Mouse (Mus musculus) T-helper 2 cell (primary cell): ENCODE results near the gene Rnf214.
"Not testable (repeated sequence)": the region's sequence is repeated elsewhere in the genome, so short reads cannot be mapped to it uniquely, and the experiment has no call there.

Source experiments
- in situ Hi-C: fragments of 300-600 bp; cut with MboI, MseI; formaldehyde crosslinking; loops from one replicate; pipeline ENCODE4 v1.15.1; 2025; ENCODE audit warnings: high pct_unique_total_duplicates

Gene Rnf214

GRCm38 (mm10) chr9:45851330-45851729 lies 55.4 kb downstream of the Rnf214 start:
- in situ Hi-C loops: no loop called here

GRCm38 (mm10) chr9:45850528-45851155 lies 56.1 kb downstream of the Rnf214 start:
- in situ Hi-C loops: no loop called here

DNA sequence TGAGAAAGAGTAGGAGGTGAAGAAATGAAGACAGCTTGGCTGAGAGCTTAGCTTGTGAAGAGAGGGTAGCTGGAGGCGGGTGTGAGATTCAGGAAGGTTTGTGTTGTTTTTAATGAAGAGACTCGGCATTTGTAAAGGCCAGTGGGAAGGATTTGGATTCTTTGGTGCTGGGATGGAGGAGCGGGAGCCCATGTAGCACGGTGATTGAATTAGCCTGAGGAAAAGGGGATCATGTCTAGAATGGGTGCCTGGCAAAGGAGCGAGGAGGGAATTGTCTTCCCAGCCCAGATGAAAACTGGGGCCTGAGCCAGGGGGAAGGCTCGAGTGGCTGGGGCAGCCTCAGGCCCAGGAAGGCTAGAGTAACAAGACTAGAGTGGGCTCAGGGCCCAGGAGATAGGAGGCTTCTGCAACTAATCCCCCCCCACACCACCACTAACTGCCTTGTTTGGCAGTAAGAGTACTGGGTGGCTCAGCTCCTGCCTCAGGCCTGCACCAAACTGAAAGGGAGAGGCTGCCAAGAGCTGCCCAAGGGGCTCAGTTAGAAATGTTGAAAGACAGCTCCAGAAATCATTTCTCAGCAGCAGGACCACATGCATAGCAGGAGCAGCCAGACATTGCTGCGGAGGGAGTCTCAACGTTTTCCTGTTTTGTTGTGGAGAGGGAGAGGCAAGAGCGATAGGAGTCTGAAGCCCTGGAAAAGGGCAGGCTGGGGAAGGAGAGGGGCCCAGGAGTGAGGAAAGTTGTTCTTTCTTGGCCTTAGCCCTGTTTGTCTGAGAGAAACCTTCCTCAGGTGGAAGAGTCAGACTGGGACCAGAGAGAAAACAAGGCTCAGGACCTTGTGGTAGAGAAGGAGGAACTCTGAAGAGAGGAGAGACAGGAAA lies 56.9 kb downstream of the Rnf214 start:
- in situ Hi-C loops: no loop called here

DNA sequence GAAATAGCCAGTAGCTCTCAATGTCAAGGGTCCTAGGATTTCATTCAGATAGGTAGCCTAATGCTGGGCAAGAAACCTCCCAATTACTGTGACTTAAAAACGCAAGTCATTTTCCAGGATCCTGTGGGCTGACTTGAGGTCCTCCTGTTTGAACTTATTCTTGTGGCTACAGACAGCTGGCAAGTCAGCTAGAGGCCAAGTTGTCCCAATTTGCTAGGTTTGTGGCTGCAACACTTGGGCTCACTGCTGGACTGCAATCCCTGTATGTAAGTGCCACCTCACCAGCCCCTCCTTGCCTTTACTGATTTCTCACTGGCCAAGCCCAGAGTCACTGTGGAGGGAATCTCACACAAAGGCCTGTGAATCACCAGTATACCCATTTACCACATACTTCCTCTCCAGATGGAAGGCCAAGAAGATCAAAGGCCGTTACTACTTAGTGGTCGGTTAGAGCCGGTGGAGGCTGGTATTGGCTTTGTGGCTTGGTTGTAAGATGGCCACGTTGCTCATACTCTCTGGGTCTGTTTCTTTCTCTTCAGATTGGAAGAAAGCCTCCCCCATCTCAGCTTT lies 59.7 kb downstream of the Rnf214 start:
- in situ Hi-C loops: no loop called here

- in situ Hi-C loops: not testable (repeated sequence)
Measured at GRCm38 (mm10) chr9:45846176-45846575, 60.5 kb downstream of the Rnf214 start.

- in situ Hi-C loops: no loop called here
Measured at GRCm38 (mm10) chr9:45845541-45845940, 61.2 kb downstream of the Rnf214 start.

DNA sequence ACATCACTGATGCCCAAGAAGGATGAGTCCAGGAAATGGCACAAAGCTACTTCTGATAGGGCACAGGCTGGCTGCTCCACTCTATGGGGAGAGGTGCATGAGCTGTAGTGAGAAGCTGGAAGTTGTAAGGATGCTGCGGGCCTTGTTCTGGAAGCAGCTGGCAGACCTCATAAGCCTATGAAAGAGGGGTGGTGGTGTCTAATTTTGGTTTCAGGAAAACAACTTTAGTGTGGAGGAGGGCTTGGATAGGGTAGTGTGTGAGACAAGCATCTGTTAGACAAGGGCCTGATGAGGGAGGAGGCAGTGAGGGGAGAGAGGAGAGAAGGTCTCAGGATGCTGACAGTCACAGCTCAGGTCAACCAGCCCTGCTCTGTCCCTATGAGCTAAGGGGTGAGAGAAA lies 62.9 kb downstream of the Rnf214 start:
- in situ Hi-C loops: no loop called here

- in situ Hi-C loops: no loop called here
Measured at GRCm38 (mm10) chr9:45843007-45843406, 63.7 kb downstream of the Rnf214 start.

DNA sequence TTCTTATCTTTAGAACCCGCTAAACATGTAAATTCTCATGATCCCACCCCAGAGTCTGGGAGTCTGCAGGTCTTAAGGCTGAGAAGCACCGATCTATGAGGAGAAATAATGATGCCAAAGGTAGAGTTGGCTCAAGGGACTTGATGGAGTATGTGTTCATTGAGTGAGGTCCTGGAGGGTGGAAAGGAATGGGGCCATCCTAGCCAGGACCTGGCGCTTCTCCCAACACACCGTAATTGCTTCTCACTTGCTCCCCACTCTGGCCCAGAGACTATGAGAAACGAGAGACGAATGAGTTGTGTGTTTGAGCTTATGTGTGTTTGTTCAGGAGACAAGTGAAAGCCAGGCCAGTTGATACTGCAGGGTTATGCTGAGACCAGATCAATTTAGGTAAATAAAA lies 65.3 kb downstream of the Rnf214 start:
- in situ Hi-C loops: no loop called here

GRCm38 (mm10) chr9:45840331-45840730 lies 66.4 kb downstream of the Rnf214 start:
- in situ Hi-C loops: no loop called here

DNA sequence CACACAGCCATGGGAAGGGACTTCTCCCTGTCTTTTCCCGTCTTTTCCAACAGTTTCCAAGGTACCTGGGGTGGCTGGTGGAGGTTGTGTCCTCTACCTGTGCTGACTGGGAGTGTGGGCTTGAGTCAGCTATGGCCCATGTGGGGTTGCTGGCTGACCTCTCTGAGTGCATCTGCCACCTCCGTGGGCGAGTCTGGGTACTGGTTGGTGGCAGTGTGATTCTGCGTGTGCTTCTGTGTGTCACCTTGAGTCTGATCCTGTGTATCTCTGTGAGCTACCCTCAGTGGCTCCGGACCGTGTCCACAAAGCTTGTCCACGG lies 66.8 kb downstream of the Rnf214 start:
- in situ Hi-C loops: loop anchor here (5.0 kb wide), 1 partner anchor 63 kb away; no protein-coding TSS in a partner anchor

GRCm38 (mm10) chr9:45839139-45839981 lies 67.4 kb downstream of the Rnf214 start:
- in situ Hi-C loops: loop anchor here (5.0 kb wide), 1 partner anchor 62 kb away; no protein-coding TSS in a partner anchor

- in situ Hi-C loops: loop anchor here (5.0 kb wide), 1 partner anchor 61 kb away; no protein-coding TSS in a partner anchor
Measured at GRCm38 (mm10) chr9:45838434-45839138, 68.1 kb downstream of the Rnf214 start, which contains the start of gene Bace1. Bace1 (plus strand) TSS chr9:45838580.

- in situ Hi-C loops: loop anchor here (5.0 kb wide), 1 partner anchor 61 kb away; no protein-coding TSS in a partner anchor
Measured at GRCm38 (mm10) chr9:45838069-45838433, 68.7 kb downstream of the Rnf214 start.

- in situ Hi-C loops: no loop called here
Measured at GRCm38 (mm10) chr9:45833461-45833860, 73.2 kb downstream of the Rnf214 start.

- in situ Hi-C loops: no loop called here
Measured at GRCm38 (mm10) chr9:45832898-45833297, 73.8 kb downstream of the Rnf214 start.

GRCm38 (mm10) chr9:45829107-45829506 lies 77.6 kb downstream of the Rnf214 start:
- in situ Hi-C loops: loop anchor here (10.0 kb wide), 1 partner anchor 106 kb away; the partner anchor contains the start of gene Tagln

GRCm38 (mm10) chr9:45828291-45828963 lies 78.3 kb downstream of the Rnf214 start, which contains the start of gene Cep164:
Cep164 (minus strand) TSS chr9:45828691.
- in situ Hi-C loops: loop anchor here (10.0 kb wide), 1 partner anchor 106 kb away; the partner anchor contains the start of gene Tagln

GRCm38 (mm10) chr9:45827663-45828290 lies 78.9 kb downstream of the Rnf214 start:
- in situ Hi-C loops: loop anchor here (10.0 kb wide), 1 partner anchor 107 kb away; the partner anchor contains the start of gene Tagln
